Mouse (Mus musculus) forebrain, embryonic 12.5 days (tissue): ENCODE results near the gene Ifitm10. TPM values are rescaled to one million over a fixed set of nuclear protein-coding genes. Genes with fewer than 3 reads are reported as not detected.

Experiments
- polyA plus RNA-seq: library from polyadenylated mRNA; unstranded; fragments of >200 nt; fragmentation: Nextera tagmentation; extraction: Ambion mirVana; gene quantifications from 2 replicates; pipeline ENCODE4 v1.2.1, GENCODE M21; 2016

Gene Ifitm10
- polyA plus RNA-seq, 1 experiment from 2014 or later, result 0.34 TPM

Other genes starting within 250 kb of the Ifitm10 start
- gene Gm39115, start 237.7 kb downstream of the Ifitm10 start, polyA plus RNA-seq, result not detected in 2 replicates
- not detected in 2 replicates for gene Gm45337, start 229.1 kb downstream of the Ifitm10 start, polyA plus RNA-seq
- gene Gm29735, start 216.6 kb downstream of the Ifitm10 start, polyA plus RNA-seq, result not detected in 2 replicates
- not detected in 2 replicates for gene Gm4553, start 208.0 kb downstream of the Ifitm10 start, polyA plus RNA-seq
- gene Krtap5-2, start 197.7 kb downstream of the Ifitm10 start, polyA plus RNA-seq, result not detected in 2 replicates
- gene Gm10153, start 183.4 kb downstream of the Ifitm10 start, polyA plus RNA-seq, result not detected in 2 replicates
- not detected in 2 replicates for gene Krtap5-3, start 172.4 kb downstream of the Ifitm10 start, polyA plus RNA-seq
- not detected in 2 replicates for gene Gm7579, start 161.9 kb downstream of the Ifitm10 start, polyA plus RNA-seq
- gene Krtap5-5, start 143.8 kb downstream of the Ifitm10 start, polyA plus RNA-seq, result not detected in 2 replicates
- not detected in 2 replicates for gene Gm40460, start 132.7 kb downstream of the Ifitm10 start, polyA plus RNA-seq
- gene Gm2431, start 115.4 kb downstream of the Ifitm10 start, polyA plus RNA-seq, result not detected in 2 replicates
- not detected in 2 replicates for gene Gm4559, start 99.4 kb downstream of the Ifitm10 start, polyA plus RNA-seq
- not detected in 2 replicates for gene Krtap5-1, start 76.6 kb downstream of the Ifitm10 start, polyA plus RNA-seq
- gene Krtap5-4, start 70.2 kb downstream of the Ifitm10 start, polyA plus RNA-seq, result not detected in 2 replicates
- gene Gm49369, start 8.9 kb upstream of the Ifitm10 start, polyA plus RNA-seq, result 0.60 and 0.91 TPM in 2 replicates
- gene Ctsd, start 14.3 kb upstream of the Ifitm10 start, polyA plus RNA-seq, result 132 TPM in 2 replicates
- gene Syt8, start 61.1 kb upstream of the Ifitm10 start, polyA plus RNA-seq, result not detected in 2 replicates
- 1.3 TPM in 1 of 2 replicates, not detected in the other for gene Tnni2, start 68.1 kb upstream of the Ifitm10 start, polyA plus RNA-seq
- 5.4 and 6.3 TPM in 2 replicates for gene Lsp1, start 87.1 kb upstream of the Ifitm10 start, polyA plus RNA-seq
- 0.78 TPM in 1 of 2 replicates, not detected in the other for gene Tnnt3, start 125.1 kb upstream of the Ifitm10 start, polyA plus RNA-seq
- 10.8 and 15.9 TPM in 2 replicates for gene Mrpl23, start 158.9 kb upstream of the Ifitm10 start, polyA plus RNA-seq